Mouse (Mus musculus): ENCODE measurements around the gene Tbc1d10b. TPM values are rescaled to one million over a fixed set of nuclear protein-coding genes. Genes with fewer than 3 reads are reported as not detected.
"Not testable (repeated sequence)": the region's sequence is repeated elsewhere in the genome, so short reads cannot be mapped to it uniquely, and the experiment has no call there.

Tbc1d10b gene
- 21.3 and 21.4 TPM in 2 replicates for polyA plus RNA-seq (2014; fragmentation: Nextera tagmentation; extraction: Ambion mirVana)

GRCm38 (mm10) chr7:127208295-127208552 is at the start of gene Tbc1d10b:
Gene Tbc1d10b (minus strand): TSS chr7:127208468.
- ATAC-seq (replicated peaks; ENCODE audit: low FRiP score, low TSS enrichment, low read depth) (peak; percentile 71), DNase-seq (ENCODE audit: low spot score) (no peak)
- Histone ChIP-seq H3K4me3 (ENCODE audit: low read depth, low read length) (peak within 1 kb of the TSS; percentile 90), H3K27me3 (replicated peaks; ENCODE audit: control insufficient read depth, insufficient read depth, low read length) (no peaks in the 10 kb centered on the region), H3K9me3 (ENCODE audit: control insufficient read depth, low read length) (no peaks in the 10 kb centered on the region), H3K36me3 (ENCODE audit: control insufficient read depth, insufficient read depth, low read length) (peaks cover 16% of the 10 kb centered on the region), H3K9ac (ENCODE audit: low read length) (peak within 1 kb of the TSS; percentile 91), H3K4me2 (ENCODE audit: low read length) (peak within 1 kb of the TSS; percentile 92), H3K27ac (ENCODE audit: low read depth) (peak within 1 kb of the TSS; percentile 79), H3K4me1 (replicated peaks; ENCODE audit: control insufficient read depth, insufficient read depth, low read length) (peaks cover 16% of the 10 kb centered on the region)
- WGBS: under 1% methylated on average over 32 of the region's 44 CpGs

GRCm38 (mm10) chr7:127256518-127256917 is 48.2 kb upstream of the Tbc1d10b start:
- Histone ChIP-seq H3K9me3 (ENCODE audit: control insufficient read depth, low read length) (no peaks in the 10 kb centered on the region), H3K27ac (ENCODE audit: low read depth) (no peak overlapping the region), H3K4me3 (ENCODE audit: low read depth, low read length) (no peak overlapping the region), H3K27me3 (replicated peaks; ENCODE audit: control insufficient read depth, insufficient read depth, low read length) (no peaks in the 10 kb centered on the region), H3K4me2 (ENCODE audit: low read length) (no peak overlapping the region), H3K36me3 (ENCODE audit: control insufficient read depth, insufficient read depth, low read length) (peaks cover 9% of the 10 kb centered on the region; the same call in 1 of the 2 replicates), H3K9ac (ENCODE audit: low read length) (no peak overlapping the region), H3K4me1 (replicated peaks; ENCODE audit: control insufficient read depth, insufficient read depth, low read length) (peaks cover 10% of the 10 kb centered on the region)
- ATAC-seq (replicated peaks; ENCODE audit: low FRiP score, low TSS enrichment, low read depth): no peak
- DNase-seq (ENCODE audit: low spot score): no peak
- 90% methylated on average over 5 of the region's 5 CpGs for WGBS

- Histone ChIP-seq H3K9me3 (ENCODE audit: control insufficient read depth, low read length) (no peaks in the 10 kb centered on the region), H3K4me3 (ENCODE audit: low read depth, low read length) (no peak overlapping the region), H3K4me2 (ENCODE audit: low read length) (no peak overlapping the region), H3K4me1 (replicated peaks; ENCODE audit: control insufficient read depth, insufficient read depth, low read length) (peaks cover 10% of the 10 kb centered on the region), H3K27me3 (replicated peaks; ENCODE audit: control insufficient read depth, insufficient read depth, low read length) (no peaks in the 10 kb centered on the region), H3K9ac (ENCODE audit: low read length) (no peak overlapping the region), H3K36me3 (ENCODE audit: control insufficient read depth, insufficient read depth, low read length) (peaks cover 9% of the 10 kb centered on the region; the same call in 1 of the 2 replicates), H3K27ac (ENCODE audit: low read depth) (no peak overlapping the region)
- DNase-seq (ENCODE audit: low spot score) (no peak), ATAC-seq (replicated peaks; ENCODE audit: low FRiP score, low TSS enrichment, low read depth) (no peak)
- 93% methylated on average over 2 of the region's 2 CpGs for WGBS
These were observed 47.7 kb upstream of the Tbc1d10b start for GRCm38 (mm10) chr7:127255965-127256364.

GRCm38 (mm10) chr7:127255008-127255407 is 46.7 kb upstream of the Tbc1d10b start:
- DNase-seq (ENCODE audit: low spot score): no peak
- peak overlapping the region; percentile 88 for H3K27ac ChIP-seq (ENCODE audit: low read depth)
- peak overlapping the region; percentile 73 for H3K9ac ChIP-seq (ENCODE audit: low read length)
- WGBS: 16% methylated on average over 4 of the region's 4 CpGs
- H3K4me1 ChIP-seq (replicated peaks; ENCODE audit: control insufficient read depth, insufficient read depth, low read length): peaks cover 10% of the 10 kb centered on the region
- H3K4me2 ChIP-seq (ENCODE audit: low read length): peak overlapping the region; percentile 86
- H3K27me3 ChIP-seq (replicated peaks; ENCODE audit: control insufficient read depth, insufficient read depth, low read length): no peaks in the 10 kb centered on the region
- peaks cover 11% of the 10 kb centered on the region for H3K36me3 ChIP-seq (ENCODE audit: control insufficient read depth, insufficient read depth, low read length)
- H3K4me3 ChIP-seq (ENCODE audit: low read depth, low read length): peak overlapping the region; percentile 60
- no peaks in the 10 kb centered on the region for H3K9me3 ChIP-seq (ENCODE audit: control insufficient read depth, low read length)
- ATAC-seq (replicated peaks; ENCODE audit: low FRiP score, low TSS enrichment, low read depth): no peak

GRCm38 (mm10) chr7:127253821-127254769 is 45.8 kb upstream of the Tbc1d10b start:
- H3K4me2 ChIP-seq (ENCODE audit: low read length): peak overlapping the region; percentile 86
- H3K36me3 ChIP-seq (ENCODE audit: control insufficient read depth, insufficient read depth, low read length): peaks cover 19% of the 10 kb centered on the region
- no peaks in the 10 kb centered on the region for H3K27me3 ChIP-seq (replicated peaks; ENCODE audit: control insufficient read depth, insufficient read depth, low read length)
- peak; percentile 94 for ATAC-seq (replicated peaks; ENCODE audit: low FRiP score, low TSS enrichment, low read depth)
- peaks cover 7% of the 10 kb centered on the region for H3K4me1 ChIP-seq (replicated peaks; ENCODE audit: control insufficient read depth, insufficient read depth, low read length)
- H3K9me3 ChIP-seq (ENCODE audit: control insufficient read depth, low read length): no peaks in the 10 kb centered on the region
- peak overlapping the region; percentile 88 for H3K27ac ChIP-seq (ENCODE audit: low read depth)
- peak overlapping the region; percentile 60 for H3K4me3 ChIP-seq (ENCODE audit: low read depth, low read length)
- peak overlapping the region; percentile 73 for H3K9ac ChIP-seq (ENCODE audit: low read length)
- DNase-seq (ENCODE audit: low spot score): peak; percentile 92
- WGBS: under 1% methylated on average over 136 of the region's 136 CpGs

- H3K4me2 ChIP-seq (ENCODE audit: low read length): peak overlapping the region; percentile 86
- WGBS: 76% methylated on average over 6 of the region's 6 CpGs
- H3K9ac ChIP-seq (ENCODE audit: low read length): peak overlapping the region; percentile 73
- DNase-seq (ENCODE audit: low spot score): no peak
- no peaks in the 10 kb centered on the region for H3K9me3 ChIP-seq (ENCODE audit: control insufficient read depth, low read length)
- H3K36me3 ChIP-seq (ENCODE audit: control insufficient read depth, insufficient read depth, low read length): peaks cover 19% of the 10 kb centered on the region
- no peak overlapping the region for H3K27ac ChIP-seq (ENCODE audit: low read depth)
- H3K4me3 ChIP-seq (ENCODE audit: low read depth, low read length): peak overlapping the region; percentile 60
- H3K27me3 ChIP-seq (replicated peaks; ENCODE audit: control insufficient read depth, insufficient read depth, low read length): no peaks in the 10 kb centered on the region
- no peak for ATAC-seq (replicated peaks; ENCODE audit: low FRiP score, low TSS enrichment, low read depth)
- peaks cover 7% of the 10 kb centered on the region for H3K4me1 ChIP-seq (replicated peaks; ENCODE audit: control insufficient read depth, insufficient read depth, low read length)
These were observed 45.1 kb upstream of the Tbc1d10b start for GRCm38 (mm10) chr7:127253341-127253740.

GRCm38 (mm10) chr7:127252414-127252813 is 44.1 kb upstream of the Tbc1d10b start:
- ATAC-seq (replicated peaks; ENCODE audit: low FRiP score, low TSS enrichment, low read depth) (no peak), DNase-seq (ENCODE audit: low spot score) (no peak)
- Histone ChIP-seq H3K9me3 (ENCODE audit: control insufficient read depth, low read length) (no peaks in the 10 kb centered on the region), H3K27ac (ENCODE audit: low read depth) (no peak overlapping the region), H3K4me2 (ENCODE audit: low read length) (no peak overlapping the region), H3K27me3 (replicated peaks; ENCODE audit: control insufficient read depth, insufficient read depth, low read length) (no peaks in the 10 kb centered on the region), H3K9ac (ENCODE audit: low read length) (no peak overlapping the region), H3K4me3 (ENCODE audit: low read depth, low read length) (no peak overlapping the region), H3K4me1 (replicated peaks; ENCODE audit: control insufficient read depth, insufficient read depth, low read length) (peaks cover 7% of the 10 kb centered on the region), H3K36me3 (ENCODE audit: control insufficient read depth, insufficient read depth, low read length) (peaks cover 18% of the 10 kb centered on the region)
- 83% methylated on average over 2 of the region's 2 CpGs for WGBS

- H3K4me2 ChIP-seq (ENCODE audit: low read length); ATAC-seq (replicated peaks; ENCODE audit: low FRiP score, low TSS enrichment, low read depth); H3K9ac ChIP-seq (ENCODE audit: low read length); H3K27ac ChIP-seq (ENCODE audit: low read depth); DNase-seq (ENCODE audit: low spot score); H3K27me3 ChIP-seq (replicated peaks; ENCODE audit: control insufficient read depth, insufficient read depth, low read length); H3K9me3 ChIP-seq (ENCODE audit: control insufficient read depth, low read length); H3K4me3 ChIP-seq (ENCODE audit: low read depth, low read length): not testable (repeated sequence)
- Histone ChIP-seq H3K4me1 (replicated peaks; ENCODE audit: control insufficient read depth, insufficient read depth, low read length) (peaks cover 16% of the 10 kb centered on the region), H3K36me3 (ENCODE audit: control insufficient read depth, insufficient read depth, low read length) (peaks cover 20% of the 10 kb centered on the region)
- WGBS: 92% methylated on average over 8 of the region's 8 CpGs
These were observed 42.2 kb upstream of the Tbc1d10b start for GRCm38 (mm10) chr7:127250511-127250910.

All from intestine, embryonic 14.5 days (tissue).